Mouse (Mus musculus) cerebellum, adult 2 months (tissue): ENCODE results near the gene Actb.

Experiments used
- CTCF ChIP-seq: fragments of 200-500 bp; IDR thresholded peaks from 2 replicates; pipeline ENCODE4 v1.5.1; 2011; ENCODE audit warnings: low read depth, mild to moderate bottlenecking, control low read depth, low read length, moderate library complexity, borderline replicate concordance; ENCODE audit not compliant: insufficient read depth
- POLR2A ChIP-seq: fragments of 200-500 bp; IDR thresholded peaks from 2 replicates; pipeline ENCODE4 v1.6.1; 2011; ENCODE audit warnings: low read length, control low read depth, borderline replicate concordance; ENCODE audit not compliant: insufficient read depth

DNA sequence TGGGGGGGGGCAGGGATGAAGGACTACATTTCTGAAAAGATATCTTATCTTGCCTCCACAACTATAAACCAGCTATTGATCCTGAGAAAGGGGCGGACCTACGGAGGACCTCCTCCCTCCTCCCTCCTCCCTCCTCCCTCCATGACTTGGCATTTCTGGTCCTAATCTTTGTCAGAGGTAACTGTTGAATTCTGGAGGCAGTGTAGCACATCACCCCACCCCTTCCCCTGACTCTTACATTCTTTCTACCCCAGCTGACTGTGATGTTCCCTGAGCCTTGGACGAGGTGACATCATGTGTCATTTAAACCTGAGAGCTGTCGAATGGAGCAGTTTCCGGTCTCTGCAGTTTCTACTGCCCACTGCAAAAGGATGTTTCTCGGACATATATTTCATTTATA is 53.0 kb downstream of the Actb start:
- TF ChIP-seq CTCF = no peak
- no peak for TF ChIP-seq POLR2A
